Mouse (Mus musculus): ENCODE measurements around the gene Larp6. TPM values are rescaled to one million over a fixed set of nuclear protein-coding genes. Genes with fewer than 3 reads are reported as not detected.

Gene Larp6
- polyA plus RNA-seq, 1 experiment from 2014 or later, result 1.5 TPM

- H3K9ac ChIP-seq (replicated peaks; ENCODE audit: low read length), result no peak overlapping the region
- no peak for DNase-seq (ENCODE audit: low spot score)
- H3K27me3 ChIP-seq (ENCODE audit: control insufficient read depth, insufficient read depth, low read length), result no peaks in the 10 kb centered on the region
- H3K27ac ChIP-seq (replicated peaks; ENCODE audit: low read depth, low read length), result no peak overlapping the region
- no peak overlapping the region for H3K4me2 ChIP-seq (ENCODE audit: low read depth, low read length)
- no peaks in the 10 kb centered on the region for H3K4me1 ChIP-seq (ENCODE audit: control insufficient read depth, insufficient read depth, low read length)
- H3K4me3 ChIP-seq (ENCODE audit: low read depth, low read length), result no peak overlapping the region
- H3K9me3 ChIP-seq (replicated peaks; ENCODE audit: control insufficient read depth, low read length), result no peaks in the 10 kb centered on the region
- WGBS, result 54% methylated on average over 18 of the region's 18 CpGs
- H3K36me3 ChIP-seq (replicated peaks; ENCODE audit: control insufficient read depth, insufficient read depth, low read depth, low read length), result no peaks in the 10 kb centered on the region
- no peak for ATAC-seq (replicated peaks; ENCODE audit: insufficient number of reproducible peaks, low FRiP score, low TSS enrichment, low read depth)
These were observed 13.1 kb upstream of the Larp6 start for GRCm38 (mm10) chr9:60699581-60700231.

- no peak overlapping the region for H3K4me3 ChIP-seq (ENCODE audit: low read depth, low read length)
- no peak overlapping the region for H3K27ac ChIP-seq (replicated peaks; ENCODE audit: low read depth, low read length)
- ATAC-seq (replicated peaks; ENCODE audit: insufficient number of reproducible peaks, low FRiP score, low TSS enrichment, low read depth) (no peak), DNase-seq (ENCODE audit: low spot score) (no peak)
- H3K4me1 ChIP-seq (ENCODE audit: control insufficient read depth, insufficient read depth, low read length), result no peaks in the 10 kb centered on the region
- no peak overlapping the region for H3K9ac ChIP-seq (replicated peaks; ENCODE audit: low read length)
- no peak overlapping the region for H3K4me2 ChIP-seq (ENCODE audit: low read depth, low read length)
- 86% methylated on average over 2 of the region's 2 CpGs for WGBS
- H3K9me3 ChIP-seq (replicated peaks; ENCODE audit: control insufficient read depth, low read length), result no peaks in the 10 kb centered on the region
- H3K36me3 ChIP-seq (replicated peaks; ENCODE audit: control insufficient read depth, insufficient read depth, low read depth, low read length), result no peaks in the 10 kb centered on the region
- H3K27me3 ChIP-seq (ENCODE audit: control insufficient read depth, insufficient read depth, low read length), result no peaks in the 10 kb centered on the region; the same call in 1 of the 2 replicates
These were observed 5.2 kb upstream of the Larp6 start for GRCm38 (mm10) chr9:60707594-60707993.

GRCm38 (mm10) chr9:60708606-60709005 lies 4.2 kb upstream of the Larp6 start:
- H3K9ac ChIP-seq (replicated peaks; ENCODE audit: low read length), result no peak overlapping the region
- WGBS, result 90% methylated on average over 5 of the region's 5 CpGs
- ATAC-seq (replicated peaks; ENCODE audit: insufficient number of reproducible peaks, low FRiP score, low TSS enrichment, low read depth), result no peak
- H3K36me3 ChIP-seq (replicated peaks; ENCODE audit: control insufficient read depth, insufficient read depth, low read depth, low read length), result no peaks in the 10 kb centered on the region
- H3K27me3 ChIP-seq (ENCODE audit: control insufficient read depth, insufficient read depth, low read length), result no peaks in the 10 kb centered on the region; the same call in 1 of the 2 replicates
- no peaks in the 10 kb centered on the region for H3K4me1 ChIP-seq (ENCODE audit: control insufficient read depth, insufficient read depth, low read length)
- no peak overlapping the region for H3K4me3 ChIP-seq (ENCODE audit: low read depth, low read length)
- no peak for DNase-seq (ENCODE audit: low spot score)
- H3K4me2 ChIP-seq (ENCODE audit: low read depth, low read length), result no peak overlapping the region
- no peaks in the 10 kb centered on the region for H3K9me3 ChIP-seq (replicated peaks; ENCODE audit: control insufficient read depth, low read length)
- no peak overlapping the region for H3K27ac ChIP-seq (replicated peaks; ENCODE audit: low read depth, low read length)

- no peak for DNase-seq (ENCODE audit: low spot score)
- Histone ChIP-seq H3K4me2 (ENCODE audit: low read depth, low read length) (no peak overlapping the region), H3K27ac (replicated peaks; ENCODE audit: low read depth, low read length) (no peak overlapping the region), H3K9me3 (replicated peaks; ENCODE audit: control insufficient read depth, low read length) (no peaks in the 10 kb centered on the region), H3K9ac (replicated peaks; ENCODE audit: low read length) (no peak overlapping the region), H3K36me3 (replicated peaks; ENCODE audit: control insufficient read depth, insufficient read depth, low read depth, low read length) (no peaks in the 10 kb centered on the region), H3K27me3 (ENCODE audit: control insufficient read depth, insufficient read depth, low read length) (no peaks in the 10 kb centered on the region; the same call in 1 of the 2 replicates), H3K4me1 (ENCODE audit: control insufficient read depth, insufficient read depth, low read length) (no peaks in the 10 kb centered on the region), H3K4me3 (ENCODE audit: low read depth, low read length) (no peak overlapping the region)
- WGBS, result 79% methylated on average over 6 of the region's 6 CpGs
- ATAC-seq (replicated peaks; ENCODE audit: insufficient number of reproducible peaks, low FRiP score, low TSS enrichment, low read depth), result no peak
These were observed 3.1 kb upstream of the Larp6 start for GRCm38 (mm10) chr9:60709721-60710120.

GRCm38 (mm10) chr9:60712011-60712410 lies 778 bp upstream of the Larp6 start:
- Histone ChIP-seq H3K36me3 (replicated peaks; ENCODE audit: control insufficient read depth, insufficient read depth, low read depth, low read length) (no peaks in the 10 kb centered on the region), H3K4me3 (ENCODE audit: low read depth, low read length) (no peak overlapping the region), H3K27me3 (ENCODE audit: control insufficient read depth, insufficient read depth, low read length) (no peaks in the 10 kb centered on the region; the same call in 1 of the 2 replicates), H3K4me1 (ENCODE audit: control insufficient read depth, insufficient read depth, low read length) (no peaks in the 10 kb centered on the region), H3K4me2 (ENCODE audit: low read depth, low read length) (no peak overlapping the region), H3K27ac (replicated peaks; ENCODE audit: low read depth, low read length) (no peak overlapping the region), H3K9me3 (replicated peaks; ENCODE audit: control insufficient read depth, low read length) (no peaks in the 10 kb centered on the region), H3K9ac (replicated peaks; ENCODE audit: low read length) (no peak overlapping the region)
- 73% methylated on average over 5 of the region's 5 CpGs for WGBS
- ATAC-seq (replicated peaks; ENCODE audit: insufficient number of reproducible peaks, low FRiP score, low TSS enrichment, low read depth) (no peak), DNase-seq (ENCODE audit: low spot score) (no peak)

- Histone ChIP-seq H3K4me2 (ENCODE audit: low read depth, low read length) (peak overlapping the region; percentile 99), H3K36me3 (replicated peaks; ENCODE audit: control insufficient read depth, insufficient read depth, low read depth, low read length) (no peaks in the 10 kb centered on the region), H3K9ac (replicated peaks; ENCODE audit: low read length) (peak overlapping the region; percentile 80; the same call in 1 of the 2 replicates), H3K4me1 (ENCODE audit: control insufficient read depth, insufficient read depth, low read length) (no peaks in the 10 kb centered on the region), H3K9me3 (replicated peaks; ENCODE audit: control insufficient read depth, low read length) (no peaks in the 10 kb centered on the region), H3K27ac (replicated peaks; ENCODE audit: low read depth, low read length) (no peak overlapping the region), H3K4me3 (ENCODE audit: low read depth, low read length) (peak overlapping the region; percentile 64), H3K27me3 (ENCODE audit: control insufficient read depth, insufficient read depth, low read length) (no peaks in the 10 kb centered on the region; the same call in 1 of the 2 replicates)
- ATAC-seq (replicated peaks; ENCODE audit: insufficient number of reproducible peaks, low FRiP score, low TSS enrichment, low read depth), result no peak
- no peak for DNase-seq (ENCODE audit: low spot score)
- WGBS, result 46% methylated on average over 4 of the region's 4 CpGs
These were observed 827 bp downstream of the Larp6 start for GRCm38 (mm10) chr9:60713616-60714015.

- Histone ChIP-seq H3K4me1 (ENCODE audit: control insufficient read depth, insufficient read depth, low read length) (no peaks in the 10 kb centered on the region), H3K9ac (replicated peaks; ENCODE audit: low read length) (no peak overlapping the region; the same call in 1 of the 2 replicates), H3K9me3 (replicated peaks; ENCODE audit: control insufficient read depth, low read length) (no peaks in the 10 kb centered on the region), H3K36me3 (replicated peaks; ENCODE audit: control insufficient read depth, insufficient read depth, low read depth, low read length) (no peaks in the 10 kb centered on the region), H3K27me3 (ENCODE audit: control insufficient read depth, insufficient read depth, low read length) (no peaks in the 10 kb centered on the region; the same call in 1 of the 2 replicates), H3K27ac (replicated peaks; ENCODE audit: low read depth, low read length) (no peak overlapping the region), H3K4me2 (ENCODE audit: low read depth, low read length) (no peak overlapping the region), H3K4me3 (ENCODE audit: low read depth, low read length) (no peak overlapping the region)
- DNase-seq (ENCODE audit: low spot score), result no peak
- no peak for ATAC-seq (replicated peaks; ENCODE audit: insufficient number of reproducible peaks, low FRiP score, low TSS enrichment, low read depth)
- 91% methylated on average over 6 of the region's 6 CpGs for WGBS
These were observed 1.4 kb downstream of the Larp6 start for GRCm38 (mm10) chr9:60714191-60714590.

- H3K4me1 ChIP-seq (ENCODE audit: control insufficient read depth, insufficient read depth, low read length), result no peaks in the 10 kb centered on the region
- no peaks in the 10 kb centered on the region; the same call in 1 of the 2 replicates for H3K27me3 ChIP-seq (ENCODE audit: control insufficient read depth, insufficient read depth, low read length)
- 87% methylated on average over 4 of the region's 4 CpGs for WGBS
- no peaks in the 10 kb centered on the region for H3K9me3 ChIP-seq (replicated peaks; ENCODE audit: control insufficient read depth, low read length)
- H3K36me3 ChIP-seq (replicated peaks; ENCODE audit: control insufficient read depth, insufficient read depth, low read depth, low read length), result no peaks in the 10 kb centered on the region
- no peak overlapping the region for H3K27ac ChIP-seq (replicated peaks; ENCODE audit: low read depth, low read length)
- H3K4me2 ChIP-seq (ENCODE audit: low read depth, low read length), result no peak overlapping the region
- no peak overlapping the region for H3K4me3 ChIP-seq (ENCODE audit: low read depth, low read length)
- DNase-seq (ENCODE audit: low spot score), result no peak
- no peak for ATAC-seq (replicated peaks; ENCODE audit: insufficient number of reproducible peaks, low FRiP score, low TSS enrichment, low read depth)
- no peak overlapping the region for H3K9ac ChIP-seq (replicated peaks; ENCODE audit: low read length)
These were observed 2.5 kb downstream of the Larp6 start for GRCm38 (mm10) chr9:60715271-60715670.

All from embryonic facial prominence, embryonic 11.5 days (tissue).